Mouse (Mus musculus) thymus, adult 2 months (tissue): Measurements from ENCODE around the gene E2f6. TPM values are rescaled to one million over a fixed set of nuclear protein-coding genes. Genes with fewer than 3 reads are reported as not detected.

Experiments
- DNase-seq: peaks from one replicate; pipeline ENCODE4 v3.0.0; 2021
- H3K27ac ChIP-seq: fragments of 200-500 bp; 2 replicates; pipeline ENCODE4 v1.5.1; 2012; ENCODE audit warnings: low read length, control low read depth; ENCODE audit not compliant: control insufficient read depth, insufficient read depth
- H3K27me3 ChIP-seq: fragments of 200-500 bp; 2 replicates; pipeline ENCODE4 v1.6.1; 2012; ENCODE audit warnings: mild to moderate bottlenecking, low read length, moderate library complexity, mixed read lengths; ENCODE audit not compliant: control insufficient read depth, insufficient read depth
- H3K36me3 ChIP-seq: fragments of 200-500 bp; 2 replicates; pipeline ENCODE4 v1.6.1; 2012; ENCODE audit warnings: mild to moderate bottlenecking, low read length, moderate library complexity; ENCODE audit not compliant: control insufficient read depth, insufficient read depth
- H3K4me1 ChIP-seq: fragments of 200-500 bp; replicated peaks from 2 replicates; pipeline ENCODE4 v1.6.1; 2012; ENCODE audit warnings: low read length; ENCODE audit not compliant: control insufficient read depth, insufficient read depth
- H3K4me3 ChIP-seq: fragments of 200-500 bp; 2 replicates; pipeline ENCODE4 v1.5.1; 2012; ENCODE audit warnings: mild to moderate bottlenecking, low read length, control low read depth, moderate library complexity; ENCODE audit not compliant: control insufficient read depth, insufficient read depth
- CTCF ChIP-seq: fragments of 200-500 bp; IDR thresholded peaks from 2 replicates; pipeline ENCODE4 v1.5.1; 2012; ENCODE audit warnings: mild to moderate bottlenecking, control low read depth, low read length, moderate library complexity, borderline replicate concordance; ENCODE audit not compliant: control insufficient read depth, poor library complexity, insufficient read depth; ENCODE audit errors: extremely low read depth
- POLR2A ChIP-seq: fragments of 200-500 bp; IDR thresholded peaks from 2 replicates; pipeline ENCODE4 v1.6.1; 2012; ENCODE audit warnings: mild to moderate bottlenecking, low read length, control low read depth, moderate library complexity; ENCODE audit not compliant: control insufficient read depth, poor library complexity, insufficient read depth; ENCODE audit errors: extremely low read depth
- WGBS: fragments of 180-500 bp; shearing (Covaris S2); methylation state at CpG from one replicate; pipeline ENCODE4 v1.1.7; 2018; 5-methylcytosine and 5-hydroxymethylcytosine counted together
- polyA plus RNA-seq: library from polyadenylated mRNA; depleted of rRNA; stranded (reverse); fragments of >200 nt; gene quantifications from 2 replicates; pipeline ENCODE4 v1.2.3, GENCODE M21; 2012

Gene E2f6
- polyA plus RNA-seq, 1 experiment: 19.9 TPM

GRCm38 (mm10) chr12:16769601-16770165 is 41.1 kb upstream of the E2f6 start:
- H3K27me3 ChIP-seq: no peaks in the 10 kb centered on the region
- 89% methylated on average over 6 of the region's 6 CpGs for WGBS
- H3K27ac ChIP-seq: no peak overlapping the region
- DNase-seq: no peak
- no peak overlapping the region for H3K4me3 ChIP-seq
- no peak for TF ChIP-seq CTCF
- TF ChIP-seq POLR2A: no peak
- H3K4me1 ChIP-seq: no peaks in the 10 kb centered on the region
- H3K36me3 ChIP-seq: no peaks in the 10 kb centered on the region

- H3K27ac ChIP-seq: no peak overlapping the region
- H3K27me3 ChIP-seq: no peaks in the 10 kb centered on the region
- H3K36me3 ChIP-seq: no peaks in the 10 kb centered on the region
- no peaks in the 10 kb centered on the region for H3K4me1 ChIP-seq
- TF ChIP-seq POLR2A: no peak
- WGBS: 96% methylated on average over 4 of the region's 4 CpGs
- H3K4me3 ChIP-seq: no peak overlapping the region
- DNase-seq: no peak
Measured at GRCm38 (mm10) chr12:16774605-16775004, 36.2 kb upstream of the E2f6 start.

GRCm38 (mm10) chr12:16775351-16775750 is 35.4 kb upstream of the E2f6 start:
- H3K36me3 ChIP-seq: no peaks in the 10 kb centered on the region
- TF ChIP-seq POLR2A: no peak
- no peak for DNase-seq
- no peaks in the 10 kb centered on the region for H3K27me3 ChIP-seq
- H3K4me3 ChIP-seq: no peak overlapping the region
- H3K4me1 ChIP-seq: no peaks in the 10 kb centered on the region
- 55% methylated on average over 3 of the region's 3 CpGs for WGBS
- H3K27ac ChIP-seq: no peak overlapping the region

- no peaks in the 10 kb centered on the region for H3K4me1 ChIP-seq
- DNase-seq: no peak
- no peak overlapping the region for H3K4me3 ChIP-seq
- H3K27me3 ChIP-seq: no peaks in the 10 kb centered on the region
- H3K36me3 ChIP-seq: no peaks in the 10 kb centered on the region
- TF ChIP-seq POLR2A: no peak
- no peak for TF ChIP-seq CTCF
- WGBS: 87% methylated on average over 5 of the region's 5 CpGs
- no peak overlapping the region for H3K27ac ChIP-seq
Measured at GRCm38 (mm10) chr12:16778523-16778922, 32.2 kb upstream of the E2f6 start.

- H3K27me3 ChIP-seq: no peaks in the 10 kb centered on the region
- no peak for DNase-seq
- H3K27ac ChIP-seq: no peak overlapping the region
- 75% methylated on average over 2 of the region's 2 CpGs for WGBS
- TF ChIP-seq POLR2A (no peak), CTCF (no peak)
- H3K36me3 ChIP-seq: no peaks in the 10 kb centered on the region
- no peak overlapping the region for H3K4me3 ChIP-seq
- H3K4me1 ChIP-seq: no peaks in the 10 kb centered on the region
Measured at GRCm38 (mm10) chr12:16779165-16779564, 31.6 kb upstream of the E2f6 start.

- H3K36me3 ChIP-seq: no peaks in the 10 kb centered on the region
- no peaks in the 10 kb centered on the region for H3K4me1 ChIP-seq
- DNase-seq: no peak
- TF ChIP-seq POLR2A (no peak), CTCF (no peak)
- 97% methylated on average over 3 of the region's 3 CpGs for WGBS
- no peak overlapping the region for H3K27ac ChIP-seq
- H3K4me3 ChIP-seq: no peak overlapping the region
- H3K27me3 ChIP-seq: no peaks in the 10 kb centered on the region
Measured at GRCm38 (mm10) chr12:16780320-16780719, 30.4 kb upstream of the E2f6 start.

GRCm38 (mm10) chr12:16781034-16781746 is 29.6 kb upstream of the E2f6 start:
- Histone ChIP-seq H3K27ac (no peak overlapping the region), H3K27me3 (no peaks in the 10 kb centered on the region), H3K36me3 (no peaks in the 10 kb centered on the region), H3K4me3 (no peak overlapping the region), H3K4me1 (no peaks in the 10 kb centered on the region)
- no peak for TF ChIP-seq CTCF
- TF ChIP-seq POLR2A: no peak
- no peak for DNase-seq
- WGBS: 94% methylated on average over 14 of the region's 14 CpGs
